Mouse (Mus musculus) forebrain, embryonic 15.5 days (tissue): ENCODE results near the gene Foxf2. TPM values are rescaled to one million over a fixed set of nuclear protein-coding genes. Genes with fewer than 3 reads are reported as not detected.

Source experiments
- ATAC-seq: fragments of 200-750 bp; cut with Nextera tagmentation; replicated peaks from 2 replicates; pipeline ENCODE4 v1.8.0; 2017; ENCODE audit warnings: mild to moderate bottlenecking, moderate TSS enrichment, moderate library complexity
- H3K27ac ChIP-seq: fragments of 300-500 bp; sonication (generic); replicated peaks from 2 replicates; pipeline ENCODE4 v1.5.1; 2015; ENCODE audit warnings: mild to moderate bottlenecking, inconsistent platforms
- H3K27me3 ChIP-seq: fragments of 300-500 bp; sonication (generic); 2 replicates; pipeline ENCODE4 v1.6.1; 2015; ENCODE audit warnings: inconsistent platforms
- H3K36me3 ChIP-seq: fragments of 300-500 bp; sonication (generic); 2 replicates; pipeline ENCODE4 v1.6.1; 2015; ENCODE audit warnings: mild to moderate bottlenecking, inconsistent platforms
- H3K4me1 ChIP-seq: fragments of 300-500 bp; sonication (generic); 2 replicates; pipeline ENCODE4 v1.6.1; 2015; ENCODE audit warnings: inconsistent platforms
- H3K4me2 ChIP-seq: fragments of 300-500 bp; sonication (generic); replicated peaks from 2 replicates; pipeline ENCODE4 v1.6.1; 2015; ENCODE audit warnings: mild to moderate bottlenecking, inconsistent platforms
- H3K4me3 ChIP-seq: fragments of 300-500 bp; sonication (generic); 2 replicates; pipeline ENCODE4 v1.5.1; 2015; ENCODE audit warnings: mild to moderate bottlenecking, inconsistent platforms
- H3K9ac ChIP-seq: fragments of 300-500 bp; sonication (generic); replicated peaks from 2 replicates; pipeline ENCODE4 v1.6.1; 2015; ENCODE audit warnings: mild to moderate bottlenecking, inconsistent platforms
- H3K9me3 ChIP-seq: fragments of 300-500 bp; sonication (generic); 2 replicates; pipeline ENCODE4 v1.6.1; 2016; ENCODE audit warnings: inconsistent platforms
- WGBS: fragments of 180-500 bp; shearing (Covaris S2); methylation state at CpG from one replicate; pipeline ENCODE4 v1.1.7; 2015; ENCODE audit warnings: mixed read lengths; 5-methylcytosine and 5-hydroxymethylcytosine counted together
- polyA plus RNA-seq: library from polyadenylated mRNA; unstranded; fragments of >200 nt; fragmentation: Nextera tagmentation; extraction: Ambion mirVana; gene quantifications from 2 replicates; pipeline ENCODE4 v1.2.1, GENCODE M21; 2015

The Foxf2 gene
- 4.3 and 4.8 TPM in 2 replicates for polyA plus RNA-seq

DNA sequence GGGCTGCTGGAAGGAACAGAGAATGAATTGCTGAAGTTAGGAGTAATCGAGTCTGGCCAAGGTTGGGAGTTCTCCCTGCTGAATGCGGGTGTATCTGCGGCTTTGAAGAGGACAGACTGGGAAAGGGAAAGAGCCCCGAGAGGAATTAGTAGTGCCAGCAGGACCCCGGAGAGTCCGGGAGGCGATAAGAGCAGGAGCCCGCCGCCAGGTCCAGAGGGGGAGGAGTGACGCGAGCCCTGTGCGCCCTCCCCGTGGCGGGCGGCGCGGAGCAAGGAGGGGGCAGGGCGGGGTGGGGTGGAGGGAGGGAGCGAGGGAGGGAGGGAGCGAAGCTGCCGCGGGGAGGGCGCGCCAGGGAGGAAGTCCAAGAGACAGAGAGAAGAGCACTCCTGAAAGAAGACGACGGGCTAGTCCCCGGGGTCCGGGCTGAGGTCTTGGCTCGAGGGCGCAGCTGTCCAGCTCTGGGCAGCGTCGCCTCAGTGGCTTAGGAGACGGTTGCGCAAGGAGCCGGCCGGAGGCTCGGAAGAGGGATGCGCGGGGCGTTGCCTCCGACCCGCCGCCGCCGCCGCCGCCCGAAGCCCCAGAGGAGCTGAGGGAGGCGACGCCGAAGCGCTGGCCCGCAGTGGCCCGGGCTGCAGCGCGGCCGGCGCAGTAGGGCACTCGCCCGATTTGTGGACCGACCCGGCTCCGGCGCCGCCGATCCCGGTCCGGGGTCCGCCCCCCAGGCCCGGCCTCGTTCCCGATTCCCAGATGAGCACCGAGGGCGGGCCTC, at the start of gene Foxf2:
TSS of gene Foxf2 (plus strand) at position 484 of the 769 bp plus-strand sequence.
- peak; percentile 39 for ATAC-seq
- Histone ChIP-seq H3K36me3 (no peaks in the 10 kb centered on the region), H3K4me3 (peak within 1 kb of the TSS; percentile 45), H3K9ac (peak within 1 kb of the TSS; percentile 35), H3K27me3 (peaks cover 93% of the 10 kb centered on the region), H3K27ac (peak within 1 kb of the TSS; percentile 32; the same call in 1 of the 2 replicates), H3K4me2 (peak within 1 kb of the TSS; percentile 89), H3K4me1 (peaks cover 41% of the 10 kb centered on the region), H3K9me3 (no peaks in the 10 kb centered on the region)
- 0% methylated on average over 62 of the region's 74 CpGs for WGBS

GRCm38 (mm10) chr13:31576696-31577095, 48.9 kb upstream of the Foxf2 start:
- Histone ChIP-seq H3K27ac (no peak overlapping the region), H3K4me3 (no peak overlapping the region), H3K4me2 (no peak overlapping the region), H3K4me1 (peaks cover 6% of the 10 kb centered on the region; the same call in 1 of the 2 replicates), H3K36me3 (no peaks in the 10 kb centered on the region), H3K9ac (no peak overlapping the region), H3K9me3 (no peaks in the 10 kb centered on the region), H3K27me3 (no peaks in the 10 kb centered on the region)
- 52% methylated on average over 4 of the region's 4 CpGs for WGBS
- no peak for ATAC-seq

DNA sequence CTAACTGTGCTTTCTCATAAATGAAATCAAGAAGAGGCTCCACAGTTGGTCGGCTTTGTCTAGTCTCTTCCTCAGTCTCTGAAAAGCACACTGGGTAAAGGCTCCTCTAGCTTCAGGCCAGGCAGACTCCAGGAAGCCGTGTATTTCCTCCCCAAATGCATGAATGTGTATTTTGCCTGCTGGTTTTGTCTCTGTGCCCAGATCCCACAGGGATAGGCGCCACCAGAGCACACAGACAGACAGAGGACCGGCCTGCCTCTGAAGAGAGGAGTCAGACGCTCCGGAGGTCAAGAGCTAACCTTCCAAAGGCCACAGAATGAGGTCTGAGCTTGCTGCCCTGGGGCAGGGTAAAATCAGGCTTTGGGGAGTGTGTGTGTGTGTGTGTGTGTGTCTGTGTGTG, 48.0 kb upstream of the Foxf2 start:
- H3K27ac ChIP-seq = no peak overlapping the region
- peaks cover 6% of the 10 kb centered on the region; the same call in 1 of the 2 replicates for H3K4me1 ChIP-seq
- H3K9me3 ChIP-seq = no peaks in the 10 kb centered on the region
- H3K4me3 ChIP-seq = no peak overlapping the region
- H3K4me2 ChIP-seq = no peak overlapping the region
- H3K27me3 ChIP-seq = no peaks in the 10 kb centered on the region
- no peaks in the 10 kb centered on the region for H3K36me3 ChIP-seq
- WGBS = 44% methylated on average over 6 of the region's 6 CpGs
- no peak overlapping the region for H3K9ac ChIP-seq
- 0 out of 2 replicates have a peak, but pooled peaks have one; percentile 13 for ATAC-seq

- H3K36me3 ChIP-seq = no peaks in the 10 kb centered on the region
- H3K27me3 ChIP-seq = no peaks in the 10 kb centered on the region
- WGBS = 21% methylated on average over 10 of the region's 10 CpGs
- peaks cover 6% of the 10 kb centered on the region; the same call in 1 of the 2 replicates for H3K4me1 ChIP-seq
- no peak overlapping the region for H3K27ac ChIP-seq
- no peak overlapping the region for H3K4me2 ChIP-seq
- H3K9me3 ChIP-seq = no peaks in the 10 kb centered on the region
- ATAC-seq = peak; percentile 57; the same call in 1 of the 2 replicates
- no peak overlapping the region for H3K9ac ChIP-seq
- no peak overlapping the region for H3K4me3 ChIP-seq
Measured at GRCm38 (mm10) chr13:31578389-31578788, 47.2 kb upstream of the Foxf2 start.

- Histone ChIP-seq H3K4me1 (peaks cover 6% of the 10 kb centered on the region; the same call in 1 of the 2 replicates), H3K36me3 (no peaks in the 10 kb centered on the region), H3K27me3 (no peaks in the 10 kb centered on the region), H3K9ac (no peak overlapping the region), H3K4me3 (no peak overlapping the region), H3K27ac (no peak overlapping the region), H3K9me3 (no peaks in the 10 kb centered on the region), H3K4me2 (no peak overlapping the region)
- ATAC-seq = no peak
- 64% methylated on average over 9 of the region's 9 CpGs for WGBS
Measured at GRCm38 (mm10) chr13:31579866-31580265, 45.8 kb upstream of the Foxf2 start.

GRCm38 (mm10) chr13:31587341-31587740, 38.3 kb upstream of the Foxf2 start:
- no peak overlapping the region for H3K27ac ChIP-seq
- no peaks in the 10 kb centered on the region for H3K27me3 ChIP-seq
- no peaks in the 10 kb centered on the region for H3K4me1 ChIP-seq
- no peaks in the 10 kb centered on the region for H3K9me3 ChIP-seq
- H3K4me3 ChIP-seq = no peak overlapping the region
- no peak for ATAC-seq
- H3K9ac ChIP-seq = no peak overlapping the region
- no peak overlapping the region for H3K4me2 ChIP-seq
- H3K36me3 ChIP-seq = no peaks in the 10 kb centered on the region
- WGBS = 76% methylated on average over 5 of the region's 5 CpGs

GRCm38 (mm10) chr13:31599576-31599975, 26.0 kb upstream of the Foxf2 start:
- no peak overlapping the region for H3K4me3 ChIP-seq
- H3K27me3 ChIP-seq = no peaks in the 10 kb centered on the region
- no peak overlapping the region for H3K9ac ChIP-seq
- H3K4me1 ChIP-seq = no peaks in the 10 kb centered on the region
- no peak overlapping the region for H3K4me2 ChIP-seq
- no peak for ATAC-seq
- 87% methylated on average over 5 of the region's 5 CpGs for WGBS
- H3K36me3 ChIP-seq = no peaks in the 10 kb centered on the region
- H3K9me3 ChIP-seq = no peaks in the 10 kb centered on the region
- H3K27ac ChIP-seq = no peak overlapping the region

GRCm38 (mm10) chr13:31603964-31604363, 21.7 kb upstream of the Foxf2 start:
- ATAC-seq = no peak
- no peak overlapping the region for H3K4me3 ChIP-seq
- WGBS = 33% methylated on average over 6 of the region's 6 CpGs
- no peaks in the 10 kb centered on the region for H3K9me3 ChIP-seq
- no peak overlapping the region for H3K27ac ChIP-seq
- no peaks in the 10 kb centered on the region for H3K4me1 ChIP-seq
- no peak overlapping the region for H3K9ac ChIP-seq
- no peak overlapping the region for H3K4me2 ChIP-seq
- no peaks in the 10 kb centered on the region for H3K36me3 ChIP-seq
- no peaks in the 10 kb centered on the region for H3K27me3 ChIP-seq

DNA sequence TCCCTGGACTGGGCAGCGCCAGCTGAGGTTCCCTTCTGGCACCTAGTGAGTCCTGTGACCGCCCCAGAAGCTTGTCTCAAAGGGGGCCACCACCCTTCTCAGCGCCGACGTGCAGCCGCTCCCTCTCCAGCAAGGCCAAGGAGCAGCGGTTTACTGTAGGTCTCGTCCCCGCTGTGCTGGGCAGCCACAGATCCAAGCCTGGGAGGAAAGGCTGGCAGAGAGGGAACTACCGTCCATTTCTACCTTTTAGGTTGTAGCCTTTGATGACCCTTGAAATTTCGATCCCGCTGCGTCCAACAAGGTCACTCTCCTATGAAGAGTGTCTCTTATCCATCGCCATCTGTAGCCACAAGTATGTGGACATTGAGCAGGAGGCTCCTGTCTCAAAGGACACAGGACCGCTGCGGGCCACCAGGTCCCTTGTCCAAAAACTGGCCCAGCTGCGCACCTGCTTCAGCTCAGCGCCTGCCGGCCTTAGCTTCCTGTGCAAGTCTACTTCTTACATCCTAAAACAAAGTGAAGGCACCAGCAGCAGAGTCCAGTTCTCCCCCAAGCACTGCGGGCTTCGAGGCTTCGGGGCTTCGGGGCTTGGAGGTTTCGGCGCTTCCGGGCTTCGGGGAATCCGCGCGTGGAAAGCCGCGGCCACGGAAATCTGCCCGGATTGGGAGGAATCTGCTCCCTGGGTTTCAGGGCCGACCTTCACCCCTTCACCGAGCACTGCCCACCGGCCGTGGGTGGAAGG, 10.7 kb upstream of the Foxf2 start:
- ATAC-seq = no peak
- peaks cover 92% of the 10 kb centered on the region for H3K27me3 ChIP-seq
- H3K36me3 ChIP-seq = no peaks in the 10 kb centered on the region
- no peak overlapping the region for H3K9ac ChIP-seq
- no peak overlapping the region for H3K27ac ChIP-seq
- no peak overlapping the region for H3K4me2 ChIP-seq
- H3K4me3 ChIP-seq = no peak overlapping the region
- no peaks in the 10 kb centered on the region for H3K9me3 ChIP-seq
- H3K4me1 ChIP-seq = peaks cover 18% of the 10 kb centered on the region
- WGBS = 3% methylated on average over 38 of the region's 38 CpGs

GRCm38 (mm10) chr13:31615561-31616165, 10.0 kb upstream of the Foxf2 start:
- H3K27ac ChIP-seq = no peak overlapping the region
- H3K27me3 ChIP-seq = peaks cover 94% of the 10 kb centered on the region
- no peaks in the 10 kb centered on the region for H3K9me3 ChIP-seq
- no peak overlapping the region for H3K4me2 ChIP-seq
- ATAC-seq = no peak
- peaks cover 18% of the 10 kb centered on the region for H3K4me1 ChIP-seq
- no peak overlapping the region for H3K4me3 ChIP-seq
- no peaks in the 10 kb centered on the region for H3K36me3 ChIP-seq
- WGBS = 2% methylated on average over 17 of the region's 17 CpGs
- H3K9ac ChIP-seq = no peak overlapping the region

DNA sequence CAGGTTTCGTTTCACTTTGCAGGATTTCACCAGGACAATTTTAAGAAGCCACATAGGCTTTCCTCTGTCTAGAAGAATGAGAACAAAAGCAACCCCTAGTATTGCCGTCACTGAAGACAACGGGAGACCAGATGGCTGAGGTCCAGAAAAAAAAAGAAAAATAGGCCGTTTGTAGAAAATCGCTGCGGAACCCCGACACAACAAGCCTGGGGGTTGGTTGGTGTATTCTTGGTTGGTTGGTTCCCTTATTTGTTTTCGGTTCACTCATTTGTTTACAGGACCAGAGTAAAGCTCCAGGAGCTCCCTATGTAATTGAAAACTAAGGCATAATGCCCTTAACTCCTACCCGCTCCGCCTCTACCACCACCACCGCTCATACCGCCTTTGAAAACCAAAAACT, 7.6 kb upstream of the Foxf2 start:
- Histone ChIP-seq H3K4me1 (peaks cover 18% of the 10 kb centered on the region), H3K27ac (no peak overlapping the region), H3K36me3 (no peaks in the 10 kb centered on the region), H3K27me3 (peaks cover 98% of the 10 kb centered on the region), H3K4me3 (peak overlapping the region; percentile 37), H3K9ac (no peak overlapping the region), H3K4me2 (peak overlapping the region; percentile 54), H3K9me3 (no peaks in the 10 kb centered on the region)
- ATAC-seq = no peak; the same call in 1 of the 2 replicates
- WGBS = under 1% methylated on average over 12 of the region's 12 CpGs

- Histone ChIP-seq H3K4me3 (peak overlapping the region; percentile 37), H3K4me2 (peak overlapping the region; percentile 54), H3K27me3 (peaks cover 98% of the 10 kb centered on the region), H3K4me1 (peaks cover 18% of the 10 kb centered on the region), H3K36me3 (no peaks in the 10 kb centered on the region), H3K9ac (0 out of 2 replicates have a peak overlapping the region, but pooled peaks have one; percentile 21), H3K27ac (no peak overlapping the region), H3K9me3 (no peaks in the 10 kb centered on the region)
- peak; percentile 76 for ATAC-seq
- WGBS = 0% methylated on average over 14 of the region's 14 CpGs
Measured at GRCm38 (mm10) chr13:31618416-31618815, 7.2 kb upstream of the Foxf2 start.
